Mouse (Mus musculus) cortical plate, adult 2 months (tissue): ENCODE measurements around the gene Tia1.

Experiments
- CTCF ChIP-seq: fragments of 200-500 bp; IDR thresholded peaks from 2 replicates; pipeline ENCODE4 v1.5.1; 2011; ENCODE audit warnings: mild to moderate bottlenecking, control low read depth, low read length; ENCODE audit not compliant: insufficient read depth; ENCODE audit errors: extremely low read depth
- POLR2A ChIP-seq: fragments of 200-500 bp; IDR thresholded peaks from 2 replicates; pipeline ENCODE4 v1.6.1; 2011; ENCODE audit warnings: mild to moderate bottlenecking, low read length, control low read depth; ENCODE audit not compliant: insufficient read depth; ENCODE audit errors: extremely low read depth

DNA sequence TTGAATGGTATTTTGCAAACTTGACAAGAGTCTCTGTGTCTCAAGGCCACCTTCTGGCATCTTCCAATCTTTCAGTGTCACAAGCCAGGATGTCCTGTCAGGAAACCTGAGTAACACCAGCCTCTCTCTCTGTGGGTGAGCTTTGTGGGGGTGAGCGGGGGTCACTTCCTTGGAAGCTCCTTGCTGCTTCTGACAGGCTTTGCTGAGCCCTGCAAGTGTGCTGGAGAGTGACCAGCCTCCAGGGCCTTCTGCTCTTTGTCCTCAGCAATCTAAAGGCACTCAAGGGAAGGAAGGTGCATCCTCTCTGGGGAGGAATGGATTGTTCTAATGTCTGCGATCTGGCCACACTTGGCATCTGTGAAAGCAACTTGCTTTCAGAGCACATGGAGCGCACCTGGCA, 75.3 kb downstream of the Tia1 start:
- TF ChIP-seq POLR2A (no peak), CTCF (no peak)
